Mouse (Mus musculus) heart, embryonic 12.5 days (tissue): ENCODE measurements around the gene Synj2. TPM values are rescaled to one million over a fixed set of nuclear protein-coding genes. Genes with fewer than 3 reads are reported as not detected.
"Not testable (repeated sequence)": the region's sequence is repeated elsewhere in the genome, so short reads cannot be mapped to it uniquely, and the experiment has no call there.

Experiments used
- ATAC-seq: fragments of 200-750 bp; cut with Nextera tagmentation; 2 replicates; pipeline ENCODE4 v1.8.0; 2017; ENCODE audit warnings: moderate TSS enrichment, moderate library complexity; ENCODE audit not compliant: insufficient number of reproducible peaks, low FRiP score
- H3K27ac ChIP-seq: fragments of 300-500 bp; sonication (generic); 2 replicates; pipeline ENCODE4 v1.5.1; 2016; ENCODE audit warnings: mild to moderate bottlenecking, moderate library complexity; ENCODE audit not compliant: poor library complexity, severe bottlenecking
- H3K27me3 ChIP-seq: fragments of 300-500 bp; sonication (generic); replicated peaks from 2 replicates; pipeline ENCODE4 v1.6.1; 2016; ENCODE audit warnings: mild to moderate bottlenecking, moderate library complexity
- H3K36me3 ChIP-seq: fragments of 300-500 bp; sonication (generic); 2 replicates; pipeline ENCODE4 v1.6.1; 2016; ENCODE audit warnings: mild to moderate bottlenecking, moderate library complexity
- H3K4me1 ChIP-seq: fragments of 300-500 bp; sonication (generic); replicated peaks from 2 replicates; pipeline ENCODE4 v1.6.1; 2016; ENCODE audit warnings: mild to moderate bottlenecking
- H3K4me2 ChIP-seq: fragments of 300-500 bp; sonication (generic); 2 replicates; pipeline ENCODE4 v1.6.1; 2016; ENCODE audit warnings: mild to moderate bottlenecking, moderate library complexity
- H3K4me3 ChIP-seq: fragments of 300-500 bp; sonication (generic); 2 replicates; pipeline ENCODE4 v1.5.1; 2016; ENCODE audit warnings: mild to moderate bottlenecking
- H3K9ac ChIP-seq: fragments of 300-500 bp; sonication (generic); 2 replicates; pipeline ENCODE4 v1.6.1; 2016; ENCODE audit warnings: mild to moderate bottlenecking, moderate library complexity
- H3K9me3 ChIP-seq: fragments of 300-500 bp; sonication (generic); replicated peaks from 2 replicates; pipeline ENCODE4 v1.6.1; 2016; ENCODE audit warnings: mild to moderate bottlenecking, moderate library complexity
- WGBS: fragments of 180-500 bp; shearing (Covaris S2); methylation state at CpG from one replicate; pipeline ENCODE4 v1.1.7; 2016; 5-methylcytosine and 5-hydroxymethylcytosine counted together
- polyA plus RNA-seq: library from polyadenylated mRNA; unstranded; fragments of >200 nt; fragmentation: Nextera tagmentation; extraction: Ambion mirVana; gene quantifications from 2 replicates; pipeline ENCODE4 v1.2.1, GENCODE M21; 2016

The Synj2 gene
- polyA plus RNA-seq, 1 experiment from 2014 or later = 3.9 TPM

- Histone ChIP-seq H3K36me3 (peaks cover 3% of the 10 kb centered on the region; the same call in 1 of the 2 replicates), H3K4me2 (no peak overlapping the region), H3K27ac (no peak overlapping the region), H3K27me3 (no peaks in the 10 kb centered on the region), H3K9ac (no peak overlapping the region), H3K4me1 (peaks cover 43% of the 10 kb centered on the region), H3K9me3 (no peaks in the 10 kb centered on the region), H3K4me3 (no peak overlapping the region)
- no peak for ATAC-seq
- 66% methylated on average over 12 of the region's 12 CpGs for WGBS
Measured at GRCm38 (mm10) chr17:6017268-6017667, 76.2 kb downstream of the Synj2 start.

DNA sequence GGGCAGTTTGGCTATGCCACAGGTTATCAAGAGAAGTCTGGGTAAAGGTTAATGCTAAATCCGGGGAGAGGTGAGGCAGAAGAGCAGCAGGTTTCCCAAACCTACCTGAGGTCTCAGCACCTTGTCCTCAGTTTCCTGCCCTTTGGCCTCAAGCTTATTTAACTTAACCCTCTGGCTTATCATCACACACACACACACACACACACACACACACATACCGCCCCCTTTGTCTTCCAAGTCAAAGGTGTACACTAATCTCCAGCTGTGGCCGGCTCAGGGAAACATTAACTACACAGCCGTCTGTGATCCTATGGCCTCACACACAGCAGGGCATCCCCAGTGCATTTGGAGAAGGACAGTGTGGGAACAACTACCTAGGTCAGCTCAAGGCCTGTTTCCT lies 77.3 kb downstream of the Synj2 start:
- H3K9me3 ChIP-seq = no peaks in the 10 kb centered on the region
- H3K4me2 ChIP-seq = no peak overlapping the region
- peaks cover 38% of the 10 kb centered on the region for H3K4me1 ChIP-seq
- 77% methylated on average over 4 of the region's 4 CpGs for WGBS
- H3K27me3 ChIP-seq = no peaks in the 10 kb centered on the region
- no peak overlapping the region for H3K4me3 ChIP-seq
- H3K9ac ChIP-seq = no peak overlapping the region
- no peak for ATAC-seq
- H3K36me3 ChIP-seq = peaks cover 12% of the 10 kb centered on the region; the same call in 1 of the 2 replicates
- H3K27ac ChIP-seq = no peak overlapping the region

GRCm38 (mm10) chr17:6019776-6020175 lies 78.7 kb downstream of the Synj2 start:
- no peak for ATAC-seq
- Histone ChIP-seq H3K36me3 (peaks cover 19% of the 10 kb centered on the region), H3K4me3 (no peak overlapping the region), H3K9ac (no peak overlapping the region), H3K9me3 (no peaks in the 10 kb centered on the region), H3K4me1 (peaks cover 30% of the 10 kb centered on the region), H3K27me3 (no peaks in the 10 kb centered on the region), H3K27ac (no peak overlapping the region), H3K4me2 (no peak overlapping the region)
- WGBS = 32% methylated on average over 2 of the region's 2 CpGs

DNA sequence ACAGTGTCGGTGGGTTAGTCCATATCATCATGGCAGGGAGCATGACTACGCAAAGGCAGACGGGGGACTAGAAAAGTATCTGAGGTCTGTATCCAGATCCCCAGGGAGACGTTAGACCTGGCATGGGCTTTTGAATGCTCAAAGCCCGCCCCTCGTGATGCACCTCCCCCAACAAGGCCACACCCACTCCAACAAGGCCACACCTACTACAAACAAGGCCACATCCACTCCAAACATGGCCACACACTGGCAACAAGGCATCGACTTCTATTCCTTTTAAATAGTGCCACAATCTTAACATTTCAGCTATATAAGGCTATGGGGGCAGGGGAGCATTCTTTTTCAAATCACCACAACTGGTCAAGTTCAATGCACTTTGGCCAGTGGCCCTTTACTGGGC lies 79.6 kb downstream of the Synj2 start:
- H3K4me2 ChIP-seq = no peak overlapping the region
- no peak overlapping the region for H3K4me3 ChIP-seq
- H3K36me3 ChIP-seq = peaks cover 27% of the 10 kb centered on the region
- no peak overlapping the region for H3K9ac ChIP-seq
- H3K4me1 ChIP-seq = peaks cover 23% of the 10 kb centered on the region
- H3K27ac ChIP-seq = no peak overlapping the region
- WGBS = 61% methylated on average over 7 of the region's 7 CpGs
- H3K9me3 ChIP-seq = no peaks in the 10 kb centered on the region
- no peaks in the 10 kb centered on the region for H3K27me3 ChIP-seq
- no peak for ATAC-seq

- Histone ChIP-seq H3K36me3 (peaks cover 32% of the 10 kb centered on the region), H3K4me1 (peaks cover 16% of the 10 kb centered on the region)
- H3K27ac ChIP-seq, H3K27me3 ChIP-seq, H3K9ac ChIP-seq, H3K9me3 ChIP-seq, H3K4me3 ChIP-seq, H3K4me2 ChIP-seq, ATAC-seq: not testable (repeated sequence)
- WGBS = 51% methylated on average over 5 of the region's 5 CpGs
Measured at GRCm38 (mm10) chr17:6021374-6021789, 80.3 kb downstream of the Synj2 start.

GRCm38 (mm10) chr17:6025831-6026230 lies 84.8 kb downstream of the Synj2 start:
- Histone ChIP-seq H3K4me2 (no peak overlapping the region), H3K9me3 (no peaks in the 10 kb centered on the region)
- WGBS = 85% methylated on average over 7 of the region's 7 CpGs

GRCm38 (mm10) chr17:6035661-6036060 lies 94.6 kb downstream of the Synj2 start:
- Histone ChIP-seq H3K27me3 (0 out of 2 replicates have a peak, but pooled peaks cover 4% of the 10 kb centered on the region), H3K27ac (no peak overlapping the region), H3K9ac (no peak overlapping the region), H3K4me3 (no peak overlapping the region), H3K36me3 (peaks cover 30% of the 10 kb centered on the region), H3K9me3 (no peaks in the 10 kb centered on the region), H3K4me2 (no peak overlapping the region), H3K4me1 (no peaks in the 10 kb centered on the region)
- 51% methylated on average over 8 of the region's 8 CpGs for WGBS
- no peak for ATAC-seq

More at GRCm38 (mm10) chr17:6025831-6026230, 84.8 kb downstream of the Synj2 start:
- no peak for ATAC-seq
- no peak overlapping the region for H3K9ac ChIP-seq
- no peak overlapping the region for H3K27ac ChIP-seq
- 0 out of 2 replicates have a peak, but pooled peaks cover 1% of the 10 kb centered on the region for H3K4me1 ChIP-seq
- no peak overlapping the region for H3K4me3 ChIP-seq
- H3K27me3 ChIP-seq = no peaks in the 10 kb centered on the region
- H3K36me3 ChIP-seq = peaks cover 71% of the 10 kb centered on the region

GRCm38 (mm10) chr17:6036458-6036857 lies 95.4 kb downstream of the Synj2 start:
- H3K9ac ChIP-seq = no peak overlapping the region
- no peak overlapping the region for H3K4me2 ChIP-seq
- H3K27me3 ChIP-seq = 0 out of 2 replicates have a peak, but pooled peaks cover 4% of the 10 kb centered on the region
- 88% methylated on average over 8 of the region's 8 CpGs for WGBS
- no peak for ATAC-seq
- H3K27ac ChIP-seq = no peak overlapping the region
- H3K4me3 ChIP-seq = no peak overlapping the region
- H3K36me3 ChIP-seq = peaks cover 28% of the 10 kb centered on the region
- no peaks in the 10 kb centered on the region for H3K9me3 ChIP-seq
- no peaks in the 10 kb centered on the region for H3K4me1 ChIP-seq

DNA sequence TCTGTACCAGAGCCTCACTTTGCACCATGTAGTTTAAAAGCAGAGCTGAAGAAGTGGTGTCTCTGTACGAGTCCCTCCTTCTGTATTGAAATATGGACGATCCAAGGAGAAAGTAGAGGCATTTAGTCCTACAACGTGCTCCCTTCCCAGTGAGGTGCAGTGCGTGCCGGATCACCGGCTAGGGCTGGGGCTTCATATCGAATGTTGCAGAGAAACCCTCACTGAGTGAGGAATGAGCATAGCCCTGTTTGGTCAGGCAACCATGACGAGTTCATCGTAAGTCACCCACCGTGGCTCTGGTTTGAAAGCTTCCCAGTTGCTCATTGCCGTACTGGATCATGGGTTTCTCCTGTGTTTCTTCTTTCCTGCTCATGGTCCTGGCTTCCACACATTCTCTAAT lies 95.8 kb downstream of the Synj2 start:
- H3K9me3 ChIP-seq = no peaks in the 10 kb centered on the region
- 86% methylated on average over 11 of the region's 11 CpGs for WGBS
- peaks cover 31% of the 10 kb centered on the region for H3K36me3 ChIP-seq
- H3K27ac ChIP-seq = no peak overlapping the region
- no peak overlapping the region for H3K4me3 ChIP-seq
- H3K27me3 ChIP-seq = 0 out of 2 replicates have a peak, but pooled peaks cover 4% of the 10 kb centered on the region
- no peak overlapping the region for H3K9ac ChIP-seq
- no peak overlapping the region for H3K4me2 ChIP-seq
- H3K4me1 ChIP-seq = no peaks in the 10 kb centered on the region
- ATAC-seq = no peak

GRCm38 (mm10) chr17:6037507-6037906 lies 96.4 kb downstream of the Synj2 start:
- H3K27me3 ChIP-seq = 0 out of 2 replicates have a peak, but pooled peaks cover 4% of the 10 kb centered on the region
- H3K4me1 ChIP-seq = no peaks in the 10 kb centered on the region
- no peak overlapping the region for H3K4me3 ChIP-seq
- H3K9me3 ChIP-seq = no peaks in the 10 kb centered on the region
- no peak for ATAC-seq
- H3K27ac ChIP-seq = no peak overlapping the region
- 80% methylated on average over 10 of the region's 10 CpGs for WGBS
- no peak overlapping the region for H3K4me2 ChIP-seq
- H3K36me3 ChIP-seq = peaks cover 35% of the 10 kb centered on the region
- H3K9ac ChIP-seq = no peak overlapping the region

- no peak overlapping the region for H3K27ac ChIP-seq
- WGBS = 80% methylated on average over 4 of the region's 4 CpGs
- no peak for ATAC-seq
- H3K4me2 ChIP-seq = no peak overlapping the region
- no peak overlapping the region for H3K9ac ChIP-seq
- peaks cover 9% of the 10 kb centered on the region; the same call in 1 of the 2 replicates for H3K36me3 ChIP-seq
- no peaks in the 10 kb centered on the region for H3K27me3 ChIP-seq
- H3K9me3 ChIP-seq = no peaks in the 10 kb centered on the region
- no peak overlapping the region for H3K4me3 ChIP-seq
- H3K4me1 ChIP-seq = 0 out of 2 replicates have a peak, but pooled peaks cover 4% of the 10 kb centered on the region
Measured at GRCm38 (mm10) chr17:6052801-6053200, 111.7 kb downstream of the Synj2 start.

GRCm38 (mm10) chr17:6054934-6055355 lies 113.9 kb downstream of the Synj2 start:
- H3K4me2 ChIP-seq = no peak overlapping the region
- H3K4me3 ChIP-seq = no peak overlapping the region
- 0 out of 2 replicates have a peak, but pooled peaks cover 2% of the 10 kb centered on the region for H3K36me3 ChIP-seq
- no peak overlapping the region for H3K27ac ChIP-seq
- ATAC-seq = no peak
- no peaks in the 10 kb centered on the region for H3K9me3 ChIP-seq
- no peaks in the 10 kb centered on the region for H3K27me3 ChIP-seq
- no peak overlapping the region for H3K9ac ChIP-seq
- WGBS = 17% methylated on average over 5 of the region's 5 CpGs
- 0 out of 2 replicates have a peak, but pooled peaks cover 4% of the 10 kb centered on the region for H3K4me1 ChIP-seq
